Mouse (Mus musculus): Measurements from ENCODE around the gene Cer1. TPM values are rescaled to one million over a fixed set of nuclear protein-coding genes. Genes with fewer than 3 reads are reported as not detected.

Gene Cer1
- polyA plus RNA-seq, 1 experiment, result 0.04 TPM

Other genes starting within 250 kb of the Cer1 start
- 32.5 and 39.4 TPM in 2 replicates for gene Nfib, start 179.4 kb downstream of the Cer1 start, polyA plus RNA-seq (2012; rRNA removed)
- 15.6 and 16.7 TPM in 2 replicates for gene Zdhhc21, start 25.2 kb downstream of the Cer1 start, polyA plus RNA-seq (2012; rRNA removed)
- gene Frem1, start 167.2 kb upstream of the Cer1 start, polyA plus RNA-seq (2012; rRNA removed), result 1.5 and 2.1 TPM in 2 replicates